21 mouse cellular contexts compared by ENCODE assay signal in genomic region chr13:110159980-110160379, GRCm38 (mm10).
DNase-seq lines count a peak whose midpoint lies in the region; ATAC-seq and TF ChIP-seq lines count a peak whose summit lies in the region.
"Had no signal": no experiment of that assay in that cellular context is flagged by ENCODE, and none has a peak within 500 bp of the region (broad histone marks: within the 10 kb centered on the region; RNA-seq: fewer than 3 reads in every experiment).

No protein-coding gene starts in this region.

- no peak overlapping the region for H3K9ac ChIP-seq in kidney, embryonic 14.5 days (ENCODE audit: low read depth, low read length)
- no peak overlapping the region for H3K9ac ChIP-seq in lung, embryonic 14.5 days
- no peak overlapping the region for H3K9ac ChIP-seq in hindbrain, embryonic 14.5 days
- H3K9ac ChIP-seq in midbrain, embryonic 14.5 days (replicated peaks; ENCODE audit: low read length): no peak overlapping the region
- H3K9ac ChIP-seq: limb, embryonic 15.5 days had no signal

- no peaks in the 10 kb centered on the region for H3K36me3 ChIP-seq in kidney, embryonic 14.5 days (ENCODE audit: control insufficient read depth, insufficient read depth, low read length)
- H3K36me3 ChIP-seq in lung, embryonic 14.5 days (ENCODE audit: insufficient read depth): no peaks in the 10 kb centered on the region
- H3K36me3 ChIP-seq in hindbrain, embryonic 14.5 days (replicated peaks; ENCODE audit: control insufficient read depth, insufficient read depth): no peaks in the 10 kb centered on the region
- no peaks in the 10 kb centered on the region for H3K36me3 ChIP-seq in midbrain, embryonic 14.5 days (ENCODE audit: control insufficient read depth, insufficient read depth, low read length)
- H3K36me3 ChIP-seq: forebrain, embryonic 10.5 days; limb, embryonic 15.5 days had no signal

- H3K27ac ChIP-seq in kidney, embryonic 14.5 days (ENCODE audit: low read depth, low read length): no peak overlapping the region
- H3K27ac ChIP-seq in lung, embryonic 14.5 days (ENCODE audit: low read depth): no peak overlapping the region
- H3K27ac ChIP-seq in hindbrain, embryonic 14.5 days: 0 out of 2 replicates have a peak overlapping the region, but pooled peaks have one; percentile 54
- peak overlapping the region; percentile 66 for H3K27ac ChIP-seq in midbrain, embryonic 14.5 days (replicated peaks; ENCODE audit: low read depth, low read length)
- H3K27ac ChIP-seq: forebrain, embryonic 10.5 days; left cerebral cortex, adult 2 months; limb, embryonic 15.5 days had no signal

- H3K9me3 ChIP-seq in kidney, embryonic 14.5 days (ENCODE audit: control insufficient read depth, low read length): no peaks in the 10 kb centered on the region
- H3K9me3 ChIP-seq in lung, embryonic 14.5 days (ENCODE audit: low read depth, low read length): no peaks in the 10 kb centered on the region
- H3K9me3 ChIP-seq in hindbrain, embryonic 14.5 days (ENCODE audit: control insufficient read depth, low read length): no peaks in the 10 kb centered on the region
- H3K9me3 ChIP-seq in midbrain, embryonic 14.5 days (ENCODE audit: control insufficient read depth, low read length): no peaks in the 10 kb centered on the region
- H3K9me3 ChIP-seq: forebrain, embryonic 10.5 days; limb, embryonic 15.5 days had no signal

- TF ChIP-seq CTCF in lung, embryonic 14.5 days (IDR thresholded peaks at IDR 0.05; ENCODE audit: low read depth): no peak

- no peak overlapping the region for H3K4me2 ChIP-seq in kidney, embryonic 14.5 days (replicated peaks; ENCODE audit: low read depth, low read length)
- no peak overlapping the region for H3K4me2 ChIP-seq in lung, embryonic 14.5 days
- H3K4me2 ChIP-seq in hindbrain, embryonic 14.5 days (replicated peaks): no peak overlapping the region
- no peak overlapping the region for H3K4me2 ChIP-seq in midbrain, embryonic 14.5 days (ENCODE audit: low read length)
- H3K4me2 ChIP-seq: heart, embryonic 11.5 days; limb, embryonic 15.5 days had no signal

- no peak overlapping the region for H3K4me3 ChIP-seq in kidney, embryonic 14.5 days (ENCODE audit: low read length)
- no peak overlapping the region for H3K4me3 ChIP-seq in lung, embryonic 14.5 days (ENCODE audit: low read depth, low read length)
- no peak overlapping the region for H3K4me3 ChIP-seq in hindbrain, embryonic 14.5 days (replicated peaks; ENCODE audit: low read length)
- no peak overlapping the region for H3K4me3 ChIP-seq in midbrain, embryonic 14.5 days (replicated peaks; ENCODE audit: low read depth, low read length)
- H3K4me3 ChIP-seq: forebrain, embryonic 10.5 days; left cerebral cortex, adult 2 months; limb, embryonic 15.5 days had no signal

- ATAC-seq in kidney, embryonic 14.5 days (ENCODE audit: low FRiP score, low TSS enrichment): no peak
- ATAC-seq in lung, embryonic 14.5 days (ENCODE audit: insufficient read depth): no peak
- ATAC-seq in hindbrain, embryonic 14.5 days (ENCODE audit: low FRiP score): no peak
- ATAC-seq in midbrain, embryonic 14.5 days (ENCODE audit: low FRiP score, low TSS enrichment): no peak
- ATAC-seq: activated CD4-positive, CD25-positive, alpha-beta regulatory T cell, adult 4 months; intestine, embryonic 16.5 days had no signal

- DNase-seq in kidney, adult 11 months: peak; percentile 2
- peak; percentile 5 for DNase-seq in lung, embryonic 14.5 days
- DNase-seq in lung, postnatal 10 days: no peak
- DNase-seq in hindbrain, embryonic 14.5 days (ENCODE audit: low spot score): no peak
- DNase-seq in midbrain, embryonic 14.5 days: peak; percentile 61
- DNase-seq in gastrocnemius, postnatal 25 days: no peak
- DNase-seq: adrenal gland, adult 8-10 months; cerebellum, adult 18-20 months; cerebellum, postnatal 14 days; left cerebral cortex, postnatal 4 days; lung, postnatal 14 days; retina, postnatal 1 day; right cerebral cortex, postnatal 25 days; spleen, adult 18-20 months had no signal

- WGBS in kidney, embryonic 14.5 days: 70% methylated on average over 4 of the region's 4 CpGs
- 33% methylated on average over 4 of the region's 4 CpGs for WGBS in lung, embryonic 14.5 days
- WGBS in hindbrain, embryonic 14.5 days: 20% methylated on average over 4 of the region's 4 CpGs
- 35% methylated on average over 4 of the region's 4 CpGs for WGBS in midbrain, embryonic 14.5 days

- H3K4me1 ChIP-seq in kidney, embryonic 14.5 days (ENCODE audit: control insufficient read depth, insufficient read depth, low read length): no peaks in the 10 kb centered on the region
- no peaks in the 10 kb centered on the region for H3K4me1 ChIP-seq in lung, embryonic 14.5 days (ENCODE audit: insufficient read depth)
- peaks cover 23% of the 10 kb centered on the region for H3K4me1 ChIP-seq in hindbrain, embryonic 14.5 days (replicated peaks; ENCODE audit: control insufficient read depth, insufficient read depth, low read length)
- peaks cover 14% of the 10 kb centered on the region for H3K4me1 ChIP-seq in midbrain, embryonic 14.5 days (ENCODE audit: control insufficient read depth, insufficient read depth, low read length)
- H3K4me1 ChIP-seq: limb, embryonic 15.5 days had no signal

- H3K27me3 ChIP-seq in kidney, embryonic 14.5 days (ENCODE audit: control insufficient read depth, insufficient read depth, low read length): no peaks in the 10 kb centered on the region
- H3K27me3 ChIP-seq in lung, embryonic 14.5 days (ENCODE audit: insufficient read depth, low read length): no peaks in the 10 kb centered on the region
- H3K27me3 ChIP-seq in hindbrain, embryonic 14.5 days (ENCODE audit: control insufficient read depth, insufficient read depth, low read length): no peaks in the 10 kb centered on the region
- H3K27me3 ChIP-seq in midbrain, embryonic 14.5 days (ENCODE audit: control insufficient read depth, insufficient read depth, low read length): no peaks in the 10 kb centered on the region
- H3K27me3 ChIP-seq: limb, embryonic 15.5 days had no signal

Comparison
In these comparisons a context has a peak if more than half of its experiments do, and no peak if none do; other contexts are left out.
1. DNase-seq: peak in kidney, adult 11 months (single experiment), lung, embryonic 14.5 days (single experiment) and midbrain, embryonic 14.5 days (single experiment); none in lung, postnatal 10 days (single experiment), hindbrain, embryonic 14.5 days (single experiment) and gastrocnemius, postnatal 25 days (single experiment).
2. H3K27ac ChIP-seq: peak in hindbrain, embryonic 14.5 days (single experiment) and midbrain, embryonic 14.5 days (single experiment); none in kidney, embryonic 14.5 days (single experiment) and lung, embryonic 14.5 days (single experiment).